Mouse (Mus musculus): Measurements from ENCODE around the gene Zdhhc20.
"Not testable (repeated sequence)": the region's sequence is repeated elsewhere in the genome, so short reads cannot be mapped to it uniquely, and the experiment has no call there.

Zdhhc20 gene

GRCm38 (mm10) chr14:57890011-57890842, at the start of gene Zdhhc20:
Gene Zdhhc20, minus strand, starts transcription at chr14:57890276.
- DNase-seq (ENCODE audit: low read depth), result peak; percentile 97

GRCm38 (mm10) chr14:57937297-57937696, 47.2 kb upstream of the Zdhhc20 start:
- DNase-seq (ENCODE audit: low read depth), result no peak

GRCm38 (mm10) chr14:57934666-57935065, 44.6 kb upstream of the Zdhhc20 start:
- no peak for DNase-seq (ENCODE audit: low read depth)

- no peak for DNase-seq (ENCODE audit: low read depth)
Observed at GRCm38 (mm10) chr14:57933608-57934007, 43.5 kb upstream of the Zdhhc20 start.

- no peak for DNase-seq (ENCODE audit: low read depth)
Observed at GRCm38 (mm10) chr14:57932881-57933443, 42.9 kb upstream of the Zdhhc20 start.

GRCm38 (mm10) chr14:57921428-57922131, 31.5 kb upstream of the Zdhhc20 start:
- no peak for DNase-seq (ENCODE audit: low read depth)

GRCm38 (mm10) chr14:57920568-57921310, 30.7 kb upstream of the Zdhhc20 start:
- DNase-seq (ENCODE audit: low read depth), result no peak

GRCm38 (mm10) chr14:57919148-57919875, 29.2 kb upstream of the Zdhhc20 start:
- no peak for DNase-seq (ENCODE audit: low read depth)

GRCm38 (mm10) chr14:57915341-57915740, 25.3 kb upstream of the Zdhhc20 start:
- DNase-seq (ENCODE audit: low read depth), result no peak

GRCm38 (mm10) chr14:57912211-57913007, 22.3 kb upstream of the Zdhhc20 start:
- DNase-seq (ENCODE audit: low read depth), result not testable (repeated sequence)

- DNase-seq (ENCODE audit: low read depth), result peak; percentile 18
Observed at GRCm38 (mm10) chr14:57911787-57912186, 21.7 kb upstream of the Zdhhc20 start.

GRCm38 (mm10) chr14:57911316-57911715, 21.2 kb upstream of the Zdhhc20 start:
- peak; percentile 30 for DNase-seq (ENCODE audit: low read depth)

- peak; percentile 93 for DNase-seq (ENCODE audit: low read depth)
Observed at GRCm38 (mm10) chr14:57910501-57911068, 20.5 kb upstream of the Zdhhc20 start.

- no peak for DNase-seq (ENCODE audit: low read depth)
Observed at GRCm38 (mm10) chr14:57909297-57909696, 19.2 kb upstream of the Zdhhc20 start.

GRCm38 (mm10) chr14:57908431-57908830, 18.4 kb upstream of the Zdhhc20 start:
- DNase-seq (ENCODE audit: low read depth), result peak; percentile 71

GRCm38 (mm10) chr14:57901998-57902397, 11.9 kb upstream of the Zdhhc20 start:
- DNase-seq (ENCODE audit: low read depth), result no peak

- DNase-seq (ENCODE audit: low read depth), result no peak
Observed at GRCm38 (mm10) chr14:57896882-57897281, 6.8 kb upstream of the Zdhhc20 start.

GRCm38 (mm10) chr14:57896088-57896871, 6.2 kb upstream of the Zdhhc20 start:
- not testable (repeated sequence) for DNase-seq (ENCODE audit: low read depth)

GRCm38 (mm10) chr14:57894346-57894745, 4.3 kb upstream of the Zdhhc20 start:
- no peak for DNase-seq (ENCODE audit: low read depth)

Data from naive thymus-derived CD4-positive, alpha-beta T cell, adult 2 months (primary cell).